Mouse (Mus musculus) urinary bladder, postnatal 10 days (tissue): ENCODE results near the gene Speg.

Source experiments
- DNase-seq: peaks from one replicate; pipeline ENCODE4 v3.0.0; 2022; ENCODE audit warnings: low spot score

Speg gene

GRCm38 (mm10) chr1:75442171-75442570 is 67.1 kb downstream of the Speg start:
- DNase-seq: no peak

- DNase-seq: no peak
Measured at GRCm38 (mm10) chr1:75442811-75443210, 67.7 kb downstream of the Speg start.

- no peak for DNase-seq
Measured at GRCm38 (mm10) chr1:75443247-75444024, 68.3 kb downstream of the Speg start.

GRCm38 (mm10) chr1:75444208-75444607 is 69.1 kb downstream of the Speg start:
- DNase-seq: no peak

- no peak for DNase-seq
Measured at GRCm38 (mm10) chr1:75445141-75445701, 70.1 kb downstream of the Speg start.

GRCm38 (mm10) chr1:75445751-75446611 is 70.9 kb downstream of the Speg start:
- DNase-seq: peak; percentile 57

GRCm38 (mm10) chr1:75446656-75447055 is 71.6 kb downstream of the Speg start:
- DNase-seq: no peak

GRCm38 (mm10) chr1:75447265-75448051 is 72.4 kb downstream of the Speg start:
- no peak for DNase-seq

- DNase-seq: no peak
Measured at GRCm38 (mm10) chr1:75448052-75448431, 72.9 kb downstream of the Speg start.

GRCm38 (mm10) chr1:75448937-75449336 is 73.8 kb downstream of the Speg start:
- DNase-seq: no peak

GRCm38 (mm10) chr1:75449377-75450135 is 74.5 kb downstream of the Speg start:
- DNase-seq: no peak

GRCm38 (mm10) chr1:75450314-75451005 is 75.4 kb downstream of the Speg start, which contains the start of gene Asic4:
Gene Asic4 (plus strand): TSS chr1:75450436.
- no peak for DNase-seq

GRCm38 (mm10) chr1:75451900-75452299 is 76.8 kb downstream of the Speg start:
- DNase-seq: no peak

- DNase-seq: no peak
Measured at GRCm38 (mm10) chr1:75455433-75455832, 80.3 kb downstream of the Speg start.

GRCm38 (mm10) chr1:75455948-75456347 is 80.9 kb downstream of the Speg start:
- no peak for DNase-seq

GRCm38 (mm10) chr1:75456746-75457564 is 81.9 kb downstream of the Speg start:
- no peak for DNase-seq

- DNase-seq: no peak
Measured at GRCm38 (mm10) chr1:75457710-75458024, 82.6 kb downstream of the Speg start.

- DNase-seq: no peak
Measured at GRCm38 (mm10) chr1:75458025-75458788, 83.1 kb downstream of the Speg start.
